Mouse (Mus musculus): ENCODE results near the gene Mycl.

Gene Mycl

DNA sequence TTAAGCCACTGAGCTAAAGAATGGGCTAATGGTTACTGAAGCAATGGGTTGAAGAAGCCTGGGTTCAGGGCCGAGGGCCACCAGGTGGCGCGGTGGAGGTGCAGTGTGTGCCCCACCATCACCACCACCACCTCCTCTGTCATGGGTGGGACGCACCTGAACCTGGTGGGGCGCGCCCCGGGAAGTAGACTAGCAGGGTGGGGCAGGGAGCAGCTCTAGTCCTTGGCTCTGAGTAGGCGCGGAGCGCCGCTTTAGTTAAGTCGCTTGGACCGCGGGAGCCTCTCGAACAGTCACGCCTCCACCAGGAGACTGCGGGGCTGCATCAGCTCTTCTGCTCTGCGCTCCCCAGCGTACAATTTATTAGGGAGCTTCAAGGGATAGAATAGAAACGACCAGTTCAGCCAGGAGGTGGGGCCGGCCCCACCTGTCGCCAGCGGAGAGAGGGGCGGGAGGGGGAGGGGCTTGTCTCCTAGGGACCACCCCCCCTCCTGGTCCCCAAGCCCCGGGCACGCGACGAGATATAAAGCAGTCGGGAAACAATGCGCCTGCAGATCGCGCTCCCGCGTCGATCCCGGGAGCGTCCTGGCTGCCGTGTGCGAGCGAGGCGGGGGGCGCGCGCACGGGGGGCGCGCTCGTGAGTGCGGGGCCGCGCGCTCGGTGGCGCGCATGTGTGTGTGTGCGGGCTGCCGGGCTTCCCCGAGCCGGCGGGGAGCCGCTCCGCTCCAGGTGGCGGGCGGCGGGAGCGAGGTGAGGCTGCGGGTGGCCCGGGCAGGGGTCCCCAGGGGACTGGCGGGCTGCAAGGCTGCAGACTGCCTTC lies at the start of gene Mycl:
Gene Mycl, plus strand, starts transcription at position 249 of the 817 bp plus-strand sequence.
- DNase-seq (ENCODE audit: extremely low read depth, insufficient read length, low spot score): no peak

DNA sequence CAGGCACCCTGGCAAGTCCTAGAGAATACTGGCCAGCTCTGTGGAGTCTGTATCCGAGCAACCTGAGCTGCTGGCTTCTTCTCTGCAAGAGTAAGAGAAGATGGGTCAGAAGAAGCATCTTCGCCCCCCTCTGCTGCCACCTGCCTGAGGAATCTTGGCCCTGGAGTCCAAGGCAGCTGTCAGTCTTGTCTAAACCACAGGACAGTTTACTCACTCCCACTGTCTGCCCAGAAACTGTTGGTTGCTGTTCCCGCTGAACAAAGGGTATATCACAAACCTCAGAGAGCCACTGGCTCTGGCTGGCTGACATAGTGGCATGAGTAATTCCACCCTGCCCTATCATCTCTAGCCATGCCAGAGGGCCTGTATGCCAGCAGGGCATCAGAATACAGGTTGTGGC lies 48.2 kb upstream of the Mycl start:
- peak; percentile 53 for DNase-seq (ENCODE audit: extremely low read depth, insufficient read length, low spot score)

DNA sequence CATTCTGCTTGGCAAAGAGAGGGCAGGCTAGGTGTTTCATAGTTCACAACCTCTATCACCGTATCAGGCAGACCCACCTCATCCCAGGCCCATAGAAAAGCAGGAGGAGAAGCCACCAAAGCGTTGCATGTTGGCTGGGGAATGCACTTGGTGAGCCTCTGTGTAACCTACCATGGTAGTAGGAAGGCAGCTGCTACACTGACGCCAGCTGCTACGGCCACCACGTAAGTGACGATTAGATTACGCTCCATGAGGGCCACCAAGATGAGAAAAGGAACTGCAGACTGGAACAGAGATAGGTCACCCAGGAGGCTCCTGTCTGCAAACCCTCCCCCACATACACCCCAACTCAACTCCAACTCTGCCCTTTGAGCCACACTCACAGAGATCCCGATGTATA lies 46.4 kb upstream of the Mycl start:
- no peak for DNase-seq (ENCODE audit: extremely low read depth, insufficient read length, low spot score)

DNA sequence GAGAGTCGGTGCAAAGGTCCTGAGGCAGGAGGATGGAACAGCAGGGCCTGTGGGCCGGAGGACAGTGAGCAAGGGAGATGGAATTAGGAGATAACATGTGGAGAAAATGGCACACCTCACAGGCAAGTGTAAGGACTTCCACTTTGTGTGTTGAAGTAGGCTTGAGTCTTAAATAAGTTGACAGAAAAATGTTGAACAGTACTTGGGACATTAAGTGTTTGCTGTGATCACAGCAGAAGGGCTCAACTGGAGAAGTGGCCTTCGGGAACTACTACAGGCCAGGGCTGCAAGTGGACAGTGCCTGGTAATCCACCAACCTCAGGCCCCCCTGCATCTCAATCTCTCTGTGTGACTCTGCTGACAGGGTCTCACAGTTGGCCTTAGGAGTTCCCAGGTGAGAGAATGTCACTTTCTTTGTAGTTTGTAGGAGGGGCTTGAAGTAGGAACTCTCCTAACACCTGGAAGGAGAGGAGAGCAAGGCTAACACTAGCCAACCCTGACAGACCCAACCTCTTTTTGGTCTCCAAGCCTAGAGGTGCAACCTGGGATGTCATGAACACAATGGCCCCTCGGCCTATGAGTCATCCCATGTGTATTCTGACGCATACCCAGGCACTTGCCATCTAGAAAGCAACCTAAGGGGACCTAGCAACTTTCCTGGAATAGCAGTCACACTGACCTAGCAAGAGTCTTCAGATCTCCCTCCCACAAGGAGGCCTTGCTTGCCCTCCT lies 40.6 kb upstream of the Mycl start:
- DNase-seq (ENCODE audit: extremely low read depth, insufficient read length, low spot score): no peak

DNA sequence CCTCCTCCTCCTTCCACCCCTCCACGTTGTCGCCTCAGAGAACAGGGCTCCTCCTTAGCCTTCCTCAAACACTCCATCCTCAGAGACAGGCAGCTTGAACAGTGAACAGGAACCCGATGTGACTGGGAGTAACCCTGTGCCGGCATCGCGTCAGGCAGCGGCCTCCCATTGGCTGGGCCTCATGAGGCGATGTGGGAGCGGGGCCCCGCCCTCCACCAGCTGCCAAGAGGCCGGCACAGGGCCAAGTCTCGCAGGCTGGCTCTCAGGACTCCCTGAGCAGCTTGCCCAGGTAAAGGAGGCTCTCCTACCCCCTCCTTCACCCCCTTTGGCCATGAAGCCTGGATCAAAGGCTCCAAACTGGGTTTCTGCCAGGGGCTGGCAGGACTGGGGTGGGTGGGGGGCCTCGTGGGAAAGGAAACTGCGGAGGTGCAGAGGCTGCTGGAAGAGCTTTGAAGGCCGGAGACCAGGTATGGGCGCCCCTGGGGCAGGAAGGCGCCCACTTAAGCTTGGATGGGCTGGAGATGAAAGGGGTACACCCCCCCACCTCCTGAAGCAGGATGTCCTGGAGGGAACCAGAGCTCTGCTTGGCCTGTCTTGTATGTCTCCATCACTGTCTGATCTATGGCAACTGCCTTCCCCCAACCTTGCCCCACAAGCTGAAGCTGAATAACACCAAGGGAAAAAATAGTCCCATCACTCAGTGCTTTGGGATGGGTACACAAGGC lies 39.9 kb upstream of the Mycl start:
- DNase-seq (ENCODE audit: extremely low read depth, insufficient read length, low spot score): peak; percentile 89

DNA sequence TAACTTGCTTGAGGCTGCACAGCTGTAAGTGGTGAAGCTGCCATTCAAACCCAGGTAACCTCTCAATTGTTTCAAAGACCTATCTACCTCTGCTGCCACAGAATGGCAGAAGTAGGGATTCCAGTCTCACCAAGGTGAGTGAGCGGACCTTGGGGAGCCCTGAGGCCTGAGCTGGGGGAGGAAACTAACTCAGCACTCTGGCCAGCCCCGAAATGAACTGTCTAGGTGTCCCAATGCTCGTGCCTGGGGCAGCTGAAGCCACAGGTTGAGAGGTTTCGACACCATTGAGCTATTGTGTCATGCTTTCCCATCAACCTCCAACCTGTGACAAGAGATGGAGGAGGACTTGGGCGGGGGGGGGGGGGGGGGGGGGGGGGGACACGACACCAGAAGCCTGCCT lies 39.2 kb upstream of the Mycl start:
- DNase-seq (ENCODE audit: extremely low read depth, insufficient read length, low spot score): no peak

DNA sequence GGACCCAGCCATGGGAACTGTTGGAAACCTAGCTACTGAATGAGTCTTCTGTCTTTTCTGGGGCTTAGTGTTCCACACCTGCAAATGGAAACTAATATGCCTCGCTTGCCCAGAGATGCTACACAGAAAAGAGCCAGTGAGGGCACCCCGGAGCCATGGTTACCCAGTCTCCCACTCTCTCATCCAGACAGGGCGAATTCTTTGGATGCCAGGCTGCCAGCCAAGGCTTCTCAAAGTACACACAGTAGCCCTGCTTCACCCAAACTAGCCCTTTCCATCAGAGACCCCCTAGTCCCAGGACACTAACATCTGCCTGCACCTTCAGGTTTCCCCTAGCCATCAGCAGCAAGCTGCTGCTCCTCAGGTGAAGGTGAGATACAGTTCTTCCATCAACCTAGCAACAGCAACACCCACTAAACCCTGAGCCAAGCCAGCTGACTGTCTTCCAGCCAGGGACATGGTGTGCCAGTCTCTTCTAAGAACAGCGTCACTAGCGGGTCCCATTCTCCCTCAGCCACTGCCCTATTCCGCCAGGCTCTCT lies 36.9 kb upstream of the Mycl start:
- no peak for DNase-seq (ENCODE audit: extremely low read depth, insufficient read length, low spot score)

DNA sequence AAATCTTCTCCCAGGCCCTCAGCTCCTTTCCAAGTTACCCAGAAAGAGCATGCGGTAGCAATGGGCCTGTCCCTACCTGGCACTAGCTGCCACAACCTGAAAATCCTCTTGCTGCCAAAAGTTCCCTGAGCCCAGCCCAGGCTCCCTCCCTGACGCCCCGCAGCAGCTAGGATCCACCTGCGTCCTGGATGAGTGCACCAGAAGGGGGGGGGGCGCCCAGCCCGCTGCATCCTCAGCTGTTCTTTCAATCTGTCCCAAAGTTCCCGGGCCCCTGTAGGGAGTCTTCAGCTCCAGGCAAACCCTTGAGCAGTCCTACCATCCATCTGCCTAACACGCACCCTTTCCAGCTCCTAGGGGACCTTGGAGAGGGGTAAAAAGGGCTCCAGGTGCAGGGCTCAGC lies 35.6 kb upstream of the Mycl start:
- DNase-seq (ENCODE audit: extremely low read depth, insufficient read length, low spot score): no peak

DNA sequence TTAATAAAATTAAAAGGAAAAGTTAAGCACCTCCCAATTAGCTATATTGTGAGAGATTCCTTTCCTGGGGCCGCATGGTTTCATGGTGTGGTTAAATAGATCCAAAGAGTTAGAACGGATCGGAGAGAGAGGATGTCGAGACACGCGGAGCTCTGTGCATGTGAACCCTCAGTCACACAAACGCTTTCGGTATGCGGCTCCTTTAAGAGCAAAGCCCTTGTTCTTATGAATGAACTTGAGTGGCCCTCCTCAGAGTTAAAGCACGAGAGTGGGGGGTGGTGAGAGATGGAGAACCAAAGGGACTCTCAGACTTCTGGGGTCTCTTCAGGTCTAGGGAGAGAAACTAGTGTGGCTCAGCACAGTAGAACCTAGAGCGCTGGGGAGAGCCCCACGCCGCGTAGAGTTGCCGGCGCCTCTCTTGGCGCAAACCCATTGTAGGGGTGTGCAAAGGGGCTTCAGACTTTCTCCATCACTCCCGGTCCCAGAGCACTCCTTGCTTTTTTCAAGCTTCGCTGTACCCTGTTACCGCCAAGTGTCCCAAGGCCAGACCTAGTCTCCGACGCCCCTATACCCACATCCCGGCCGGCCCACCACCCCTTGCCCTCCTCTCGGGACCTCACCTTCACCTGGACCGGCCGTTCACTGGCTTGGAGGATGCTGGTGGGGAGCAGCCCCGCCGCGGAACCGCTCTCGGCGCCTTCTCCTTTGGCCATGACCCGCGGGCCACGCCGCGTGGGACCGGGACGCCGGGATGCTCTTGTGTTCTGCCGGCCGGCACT lies 34.9 kb upstream of the Mycl start:
- no peak for DNase-seq (ENCODE audit: extremely low read depth, insufficient read length, low spot score)

DNA sequence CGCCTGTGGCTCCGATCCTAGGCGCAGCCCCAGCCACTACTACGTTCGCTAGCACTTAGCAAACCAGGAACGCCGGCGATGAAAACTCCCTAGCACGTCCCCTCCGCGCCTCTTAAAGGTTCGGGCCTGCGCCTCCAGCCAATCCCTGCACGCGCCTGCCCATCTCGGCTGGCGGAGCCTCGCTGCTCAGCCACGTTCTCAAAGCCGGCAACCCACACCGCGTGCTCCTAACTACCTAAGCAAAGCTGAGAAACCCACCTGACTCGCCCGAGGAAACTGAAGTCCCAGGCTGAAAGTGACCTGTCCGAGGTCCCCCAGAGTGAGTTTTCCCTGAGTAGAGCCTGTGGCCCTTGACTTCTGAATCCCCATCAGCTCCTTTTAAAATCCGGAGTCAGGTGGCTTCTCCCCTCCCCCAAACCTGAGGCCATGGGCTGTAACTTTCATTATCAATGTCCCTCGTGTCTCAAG lies 34.3 kb upstream of the Mycl start, which contains the start of gene Mfsd2a:
Gene Mfsd2a, minus strand, starts transcription at position 89 of the 468 bp plus-strand sequence.
- no peak for DNase-seq (ENCODE audit: extremely low read depth, insufficient read length, low spot score)

DNA sequence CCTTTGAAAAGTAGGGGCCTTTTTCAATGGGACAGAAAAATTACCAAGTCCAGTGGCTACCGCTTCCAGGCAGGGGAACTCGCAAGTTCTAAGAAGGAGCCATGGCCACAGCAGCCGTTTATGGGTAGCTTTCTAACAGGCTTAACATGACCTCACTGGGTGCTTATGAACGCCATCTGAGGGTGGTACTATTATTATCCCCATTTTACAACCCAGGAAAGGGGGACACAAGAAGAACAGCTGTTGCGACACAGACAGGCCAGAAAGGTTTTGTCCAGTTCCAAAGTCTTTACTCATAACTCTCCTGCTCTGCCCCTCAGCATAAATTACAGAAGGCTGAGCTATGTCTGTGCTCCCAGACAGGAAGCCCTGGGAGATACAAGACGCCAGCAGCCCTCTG lies 33.9 kb upstream of the Mycl start:
- no peak for DNase-seq (ENCODE audit: extremely low read depth, insufficient read length, low spot score)

DNA sequence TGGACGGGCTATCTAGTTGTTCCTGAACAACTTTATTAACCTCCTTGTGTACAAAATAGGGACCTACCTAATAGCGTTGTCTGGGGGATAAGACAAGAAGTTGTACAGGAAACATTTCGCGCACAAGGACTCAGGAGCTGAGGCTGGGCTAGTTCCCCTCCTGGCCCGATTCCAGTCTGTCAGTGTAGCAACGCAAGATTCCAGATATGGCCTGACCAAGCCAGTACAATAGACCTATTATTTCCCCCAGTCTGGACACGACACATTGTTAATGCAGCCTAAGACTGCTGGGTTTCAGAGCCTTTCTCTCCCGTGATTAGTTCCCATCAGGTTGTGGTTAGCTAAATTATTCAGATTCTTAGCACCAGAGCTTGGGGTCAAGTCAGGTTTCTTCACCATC lies 32.7 kb upstream of the Mycl start:
- DNase-seq (ENCODE audit: extremely low read depth, insufficient read length, low spot score): no peak

DNA sequence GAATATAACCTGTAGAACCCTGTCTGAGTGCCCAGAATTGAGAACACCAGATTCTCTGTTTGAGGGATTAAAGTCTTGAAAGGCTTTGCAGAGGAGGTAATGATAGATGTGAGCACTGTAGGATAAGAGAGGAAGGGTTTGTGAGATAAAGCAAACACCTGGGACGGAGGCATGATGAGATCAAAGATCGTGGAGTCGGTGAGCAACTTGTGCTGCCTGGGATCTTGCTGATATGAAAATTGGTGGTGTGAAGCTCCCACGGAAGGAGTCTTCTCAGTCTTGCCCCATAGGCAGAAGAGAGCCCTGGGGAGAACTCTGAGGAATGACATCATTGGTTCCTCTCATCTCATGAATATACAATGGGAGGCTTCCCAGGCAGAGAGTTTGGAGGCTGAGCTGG lies 27.3 kb upstream of the Mycl start:
- no peak for DNase-seq (ENCODE audit: extremely low read depth, insufficient read length, low spot score)

DNA sequence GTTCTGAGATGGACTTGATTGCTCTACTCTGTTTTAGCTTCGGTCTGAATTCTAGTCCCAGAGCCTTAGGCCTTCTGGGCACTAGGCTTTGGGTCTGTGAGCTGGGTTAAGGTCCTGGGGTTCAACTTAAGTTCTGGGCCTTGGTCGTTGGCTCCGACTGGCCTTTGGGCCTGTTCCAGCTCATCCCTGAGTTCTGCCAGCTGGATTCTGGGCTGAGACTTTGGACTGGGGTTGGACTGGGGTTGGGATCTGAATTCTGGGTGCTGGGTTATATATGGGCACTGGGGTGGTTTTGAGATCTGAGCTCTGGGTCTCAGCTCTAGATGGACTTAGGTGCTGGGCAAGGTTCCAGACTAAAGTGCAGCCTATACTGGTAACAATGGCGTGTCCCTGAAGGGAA lies 24.3 kb upstream of the Mycl start:
- DNase-seq (ENCODE audit: extremely low read depth, insufficient read length, low spot score): no peak

DNA sequence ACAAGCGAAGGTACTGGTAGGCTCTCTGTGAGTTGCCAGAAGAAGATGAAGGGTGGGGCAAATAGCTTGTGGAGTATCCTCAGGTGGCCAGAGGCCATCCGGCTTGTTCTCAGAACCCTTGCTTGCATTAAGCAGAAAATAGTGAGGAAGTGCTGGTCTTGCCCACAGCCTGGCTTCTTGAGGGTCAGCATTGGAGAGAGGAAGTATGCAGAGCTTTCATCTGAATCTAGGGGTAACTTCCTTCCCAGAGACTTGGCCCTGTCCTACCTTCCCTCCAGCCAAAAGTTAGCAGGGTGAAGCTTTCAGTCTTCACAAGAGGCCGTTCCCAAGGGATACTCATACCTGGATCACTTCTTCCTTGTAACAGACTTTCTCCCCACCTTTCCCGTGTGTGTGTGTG lies 23.8 kb upstream of the Mycl start:
- no peak for DNase-seq (ENCODE audit: extremely low read depth, insufficient read length, low spot score)

DNA sequence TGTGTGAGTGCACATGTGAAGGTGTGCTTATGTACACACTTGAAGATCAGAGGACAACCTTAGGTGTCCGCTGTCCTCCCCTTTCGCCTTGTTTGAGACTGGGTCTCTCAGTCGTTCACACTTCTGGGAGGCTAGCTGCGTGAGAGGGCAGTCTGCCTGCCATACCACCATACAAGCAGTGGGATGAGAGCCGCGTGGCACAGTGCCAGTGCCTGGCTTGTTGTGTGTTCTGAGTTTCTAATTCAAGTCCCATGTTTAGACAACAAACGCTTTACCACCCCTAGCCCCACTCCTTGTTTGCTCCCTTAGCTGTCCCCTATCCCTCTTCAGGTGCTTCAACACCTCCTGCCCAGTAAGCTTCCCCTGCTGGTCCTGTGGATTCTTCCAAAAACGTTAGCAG lies 23.4 kb upstream of the Mycl start:
- no peak for DNase-seq (ENCODE audit: extremely low read depth, insufficient read length, low spot score)

DNA sequence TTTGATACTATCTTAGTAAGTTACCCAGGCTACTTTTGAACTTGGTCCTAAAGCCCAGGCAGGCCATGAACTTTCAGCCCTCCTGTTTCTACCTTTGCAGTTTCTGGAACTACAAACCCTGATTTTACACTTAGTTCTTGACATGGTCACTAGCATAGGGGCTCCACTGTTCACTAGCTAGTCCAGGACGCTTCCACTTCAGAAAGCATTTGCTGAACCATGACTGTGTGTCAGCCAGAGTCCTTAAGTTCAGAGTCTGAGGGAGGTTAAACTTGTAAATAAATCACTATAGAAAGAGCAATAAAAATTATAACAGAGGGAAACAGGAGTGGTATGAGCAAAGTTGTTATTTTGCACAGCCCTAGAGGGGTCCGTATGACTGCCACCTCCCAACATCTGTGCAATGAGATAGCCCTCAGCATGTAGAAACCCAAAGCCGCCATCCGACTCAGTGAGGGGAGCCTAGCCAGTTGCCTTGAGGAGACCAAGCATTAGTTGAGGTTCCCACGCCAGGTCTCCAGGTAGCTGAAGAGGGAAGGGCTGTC lies 20.4 kb upstream of the Mycl start:
- DNase-seq (ENCODE audit: extremely low read depth, insufficient read length, low spot score): no peak

DNA sequence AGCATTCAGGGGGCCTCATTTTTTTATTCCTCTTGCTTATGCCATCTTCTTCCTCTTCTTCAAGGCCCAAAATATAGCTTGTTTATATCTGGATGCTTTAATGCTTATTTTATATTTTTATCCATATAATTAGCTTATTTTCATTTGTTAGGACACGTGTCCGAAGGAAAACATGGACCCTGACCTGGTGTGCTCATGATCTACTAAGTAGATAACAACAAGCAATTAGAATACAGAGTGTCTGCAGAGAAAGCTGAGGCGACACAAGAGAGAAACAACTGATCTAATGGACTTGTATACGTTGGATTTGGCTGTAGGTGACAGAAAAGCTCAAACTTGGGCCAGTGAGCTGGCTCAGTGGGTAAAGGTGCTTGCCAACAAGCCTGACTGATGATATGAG lies 18.6 kb upstream of the Mycl start:
- no peak for DNase-seq (ENCODE audit: extremely low read depth, insufficient read length, low spot score)

DNA sequence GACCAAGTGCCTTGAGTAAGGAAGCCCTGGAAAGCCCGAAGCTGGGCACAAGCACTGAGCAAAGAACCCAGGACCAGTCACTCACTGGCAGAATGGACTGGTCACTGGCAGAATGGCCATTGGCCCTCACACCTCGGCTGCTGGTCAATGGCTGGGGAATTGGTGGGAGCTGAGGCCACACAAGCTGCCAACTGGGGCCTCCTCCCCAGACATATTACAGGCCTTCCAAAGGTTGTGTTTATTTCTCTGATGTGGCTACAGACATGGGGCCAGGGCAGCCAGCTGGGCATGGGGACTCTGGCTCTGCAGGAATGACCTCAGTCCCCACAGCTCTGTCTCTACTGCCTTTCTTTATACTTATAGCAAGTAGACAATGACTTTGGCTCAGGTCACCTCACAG lies 16.6 kb upstream of the Mycl start:
- no peak for DNase-seq (ENCODE audit: extremely low read depth, insufficient read length, low spot score)

DNA sequence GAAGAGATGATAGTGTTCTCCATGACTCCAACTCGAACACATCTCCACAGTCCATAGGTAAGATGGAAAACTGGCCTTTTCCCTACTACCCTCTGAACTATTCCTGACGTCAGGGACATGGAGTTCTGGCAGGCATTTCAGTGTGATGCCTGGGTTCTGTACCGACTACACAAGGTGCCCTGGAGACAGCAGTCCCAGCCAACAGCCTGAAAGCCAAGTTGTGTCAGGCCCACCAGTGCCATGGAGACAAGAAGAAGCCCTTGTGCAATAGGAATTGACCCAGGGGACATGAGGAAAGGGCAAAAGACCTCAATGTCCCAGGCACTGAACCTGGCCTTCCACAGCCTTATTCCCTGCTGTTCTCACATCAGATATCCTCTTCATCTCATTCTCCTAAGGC lies 15.6 kb upstream of the Mycl start:
- DNase-seq (ENCODE audit: extremely low read depth, insufficient read length, low spot score): no peak
